Mouse (Mus musculus): ENCODE measurements around the gene Vamp2. TPM values are rescaled to one million over a fixed set of nuclear protein-coding genes. Genes with fewer than 3 reads are reported as not detected.

Vamp2 gene
- polyA plus RNA-seq, 1 experiment from 2014 or later: 43.0 TPM

DNA sequence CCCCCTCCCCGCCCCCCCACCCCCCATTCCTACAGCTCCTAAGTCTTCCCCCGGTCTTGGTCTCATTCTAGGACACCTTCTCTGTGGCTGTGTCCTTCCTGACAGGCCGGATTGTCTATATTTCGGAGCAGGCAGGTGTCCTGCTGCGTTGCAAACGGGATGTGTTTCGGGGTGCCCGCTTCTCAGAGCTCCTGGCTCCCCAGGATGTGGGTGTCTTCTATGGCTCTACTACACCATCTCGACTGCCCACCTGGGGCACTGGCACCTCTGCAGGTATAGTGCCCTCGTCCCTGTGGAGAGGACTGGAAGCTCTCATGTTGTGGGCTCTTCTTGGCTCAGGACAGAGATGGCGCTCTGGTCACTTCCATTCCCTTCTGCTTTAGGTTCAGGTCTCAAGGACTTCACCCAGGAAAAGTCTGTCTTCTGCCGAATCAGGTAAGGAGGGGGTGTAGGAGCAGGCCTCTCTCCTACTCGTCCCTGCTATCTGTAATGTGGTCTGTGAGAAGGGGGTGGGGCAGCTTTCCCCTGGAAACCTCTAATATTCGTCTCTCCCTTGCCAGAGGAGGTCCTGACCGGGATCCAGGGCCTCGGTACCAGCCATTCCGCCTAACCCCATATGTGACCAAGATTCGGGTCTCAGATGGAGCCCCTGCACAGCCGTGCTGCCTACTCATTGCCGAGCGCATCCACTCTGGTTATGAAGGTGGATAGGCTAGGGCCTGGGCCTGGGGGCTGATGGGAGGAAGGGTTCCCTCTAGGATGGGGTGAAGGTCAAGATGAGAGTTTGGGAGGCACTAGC is 13.5 kb downstream of the Vamp2 start:
- 90% methylated on average over 21 of the region's 21 CpGs for WGBS
- DNase-seq (ENCODE audit: low spot score) (no peak), ATAC-seq (ENCODE audit: low FRiP score, low TSS enrichment) (no peak)
- no peaks in the 10 kb centered on the region for H3K9me3 ChIP-seq (ENCODE audit: control insufficient read depth, low read length)
- H3K4me1 ChIP-seq (replicated peaks; ENCODE audit: control insufficient read depth, insufficient read depth): peaks cover 8% of the 10 kb centered on the region
- no peak for TF ChIP-seq CTCF (IDR thresholded peaks at IDR 0.05; ENCODE audit: low read depth)
- no peak for TF ChIP-seq EP300 (optimal IDR thresholded peaks at IDR 0.05)
- no peak overlapping the region for H3K4me3 ChIP-seq (ENCODE audit: low read depth, low read length)
- H3K9ac ChIP-seq (ENCODE audit: low read length): no peak overlapping the region
- H3K36me3 ChIP-seq (ENCODE audit: control insufficient read depth, insufficient read depth, low read length): peaks cover 66% of the 10 kb centered on the region
- H3K27me3 ChIP-seq (ENCODE audit: control insufficient read depth, insufficient read depth, low read length): no peaks in the 10 kb centered on the region
- H3K27ac ChIP-seq (replicated peaks): no peak overlapping the region
- no peak overlapping the region for H3K4me2 ChIP-seq (replicated peaks; ENCODE audit: low read depth)

DNA sequence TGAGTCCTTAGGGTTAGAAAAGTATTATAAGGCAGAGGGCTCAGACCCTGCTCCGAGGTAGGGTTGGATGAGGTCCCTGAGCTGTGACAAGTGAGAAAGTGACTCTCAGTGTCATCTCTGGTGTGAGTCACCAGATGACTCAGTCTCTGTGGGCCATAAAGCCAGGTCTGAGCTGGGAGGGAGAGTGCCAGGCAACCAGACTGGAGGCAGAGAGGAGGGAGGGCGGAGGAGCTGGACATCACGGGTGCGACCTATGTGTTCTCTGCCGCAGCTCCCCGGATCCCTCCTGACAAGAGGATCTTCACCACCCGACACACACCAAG is 14.1 kb downstream of the Vamp2 start:
- H3K4me1 ChIP-seq (replicated peaks; ENCODE audit: control insufficient read depth, insufficient read depth): peaks cover 8% of the 10 kb centered on the region
- no peaks in the 10 kb centered on the region for H3K27me3 ChIP-seq (ENCODE audit: control insufficient read depth, insufficient read depth, low read length)
- TF ChIP-seq CTCF (IDR thresholded peaks at IDR 0.05; ENCODE audit: low read depth) (no peak), EP300 (optimal IDR thresholded peaks at IDR 0.05) (no peak)
- no peak overlapping the region for H3K27ac ChIP-seq (replicated peaks)
- DNase-seq (ENCODE audit: low spot score): no peak
- H3K9me3 ChIP-seq (ENCODE audit: control insufficient read depth, low read length): no peaks in the 10 kb centered on the region
- H3K4me3 ChIP-seq (ENCODE audit: low read depth, low read length): no peak overlapping the region
- no peak overlapping the region for H3K4me2 ChIP-seq (replicated peaks; ENCODE audit: low read depth)
- H3K36me3 ChIP-seq (ENCODE audit: control insufficient read depth, insufficient read depth, low read length): peaks cover 71% of the 10 kb centered on the region
- no peak overlapping the region for H3K9ac ChIP-seq (ENCODE audit: low read length)
- WGBS: 87% methylated on average over 7 of the region's 7 CpGs
- ATAC-seq (ENCODE audit: low FRiP score, low TSS enrichment): no peak

DNA sequence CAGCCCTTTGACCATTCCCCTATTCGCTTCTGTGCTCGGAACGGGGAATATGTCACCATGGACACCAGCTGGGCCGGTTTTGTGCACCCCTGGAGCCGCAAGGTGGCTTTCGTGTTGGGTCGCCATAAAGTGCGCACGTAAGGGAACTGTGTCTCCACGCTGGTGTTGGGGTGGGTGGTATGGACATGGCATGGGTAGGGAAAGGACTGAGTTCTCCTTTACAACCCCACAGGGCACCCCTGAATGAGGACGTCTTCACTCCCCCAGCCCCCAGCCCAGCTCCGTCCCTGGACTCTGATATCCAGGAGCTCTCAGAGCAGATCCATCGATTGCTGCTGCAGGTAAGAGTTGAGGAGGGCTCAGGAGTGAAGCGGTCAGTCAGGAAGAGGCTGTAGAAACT is 14.8 kb downstream of the Vamp2 start:
- Histone ChIP-seq H3K36me3 (ENCODE audit: control insufficient read depth, insufficient read depth, low read length) (peaks cover 77% of the 10 kb centered on the region), H3K27me3 (ENCODE audit: control insufficient read depth, insufficient read depth, low read length) (no peaks in the 10 kb centered on the region), H3K9ac (ENCODE audit: low read length) (no peak overlapping the region), H3K27ac (replicated peaks) (no peak overlapping the region), H3K4me3 (ENCODE audit: low read depth, low read length) (no peak overlapping the region), H3K9me3 (ENCODE audit: control insufficient read depth, low read length) (no peaks in the 10 kb centered on the region), H3K4me2 (replicated peaks; ENCODE audit: low read depth) (no peak overlapping the region), H3K4me1 (replicated peaks; ENCODE audit: control insufficient read depth, insufficient read depth) (peaks cover 3% of the 10 kb centered on the region)
- 94% methylated on average over 14 of the region's 14 CpGs for WGBS
- no peak for TF ChIP-seq EP300 (optimal IDR thresholded peaks at IDR 0.05)
- no peak for TF ChIP-seq CTCF (IDR thresholded peaks at IDR 0.05; ENCODE audit: low read depth)
- ATAC-seq (ENCODE audit: low FRiP score, low TSS enrichment) (no peak), DNase-seq (ENCODE audit: low spot score) (no peak)

DNA sequence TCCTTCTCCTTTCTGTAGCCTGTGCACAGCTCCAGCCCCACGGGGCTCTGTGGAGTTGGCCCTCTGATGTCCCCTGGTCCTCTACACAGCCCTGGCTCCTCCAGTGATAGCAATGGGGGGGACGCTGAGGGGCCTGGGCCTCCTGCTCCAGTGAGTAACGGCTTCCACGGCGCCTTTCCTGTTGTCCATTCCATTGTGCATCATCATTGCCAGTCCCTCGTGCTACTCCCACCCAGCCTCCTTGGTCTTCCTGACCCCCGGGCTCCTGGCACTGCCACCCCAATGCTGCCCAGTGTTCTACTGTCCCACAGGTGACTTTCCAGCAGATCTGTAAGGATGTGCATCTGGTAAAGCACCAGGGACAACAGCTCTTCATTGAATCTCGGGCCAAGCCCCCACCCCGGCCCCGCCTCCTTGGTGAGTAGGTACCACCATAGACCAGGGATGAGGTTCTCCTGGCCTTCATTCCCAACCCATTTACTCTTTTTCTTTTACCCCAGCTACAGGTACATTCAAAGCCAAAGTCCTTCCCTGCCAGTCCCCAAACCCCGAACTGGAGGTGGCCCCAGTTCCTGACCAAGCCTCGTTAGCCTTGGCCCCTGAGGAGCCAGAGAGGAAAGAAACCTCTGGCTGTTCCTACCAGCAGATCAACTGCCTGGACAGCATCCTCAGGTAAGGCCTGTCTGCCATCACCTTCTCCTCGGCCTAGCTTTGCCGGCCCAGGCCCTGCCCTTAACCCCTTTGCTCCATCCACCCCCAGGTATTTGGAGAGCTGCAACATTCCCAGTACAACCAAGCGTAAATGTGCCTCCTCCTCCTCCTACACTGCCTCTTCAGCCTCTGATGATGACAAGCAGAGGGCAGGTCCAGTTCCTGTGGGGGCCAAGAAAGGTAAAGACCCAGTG is 15.5 kb downstream of the Vamp2 start:
- no peak overlapping the region for H3K4me3 ChIP-seq (ENCODE audit: low read depth, low read length)
- TF ChIP-seq EP300 (optimal IDR thresholded peaks at IDR 0.05): no peak
- peaks cover 82% of the 10 kb centered on the region for H3K36me3 ChIP-seq (ENCODE audit: control insufficient read depth, insufficient read depth, low read length)
- H3K4me1 ChIP-seq (replicated peaks; ENCODE audit: control insufficient read depth, insufficient read depth): no peaks in the 10 kb centered on the region; the same call in 1 of the 2 replicates
- no peak overlapping the region for H3K9ac ChIP-seq (ENCODE audit: low read length)
- WGBS: 88% methylated on average over 15 of the region's 15 CpGs
- no peaks in the 10 kb centered on the region for H3K27me3 ChIP-seq (ENCODE audit: control insufficient read depth, insufficient read depth, low read length)
- H3K4me2 ChIP-seq (replicated peaks; ENCODE audit: low read depth): no peak overlapping the region
- no peaks in the 10 kb centered on the region for H3K9me3 ChIP-seq (ENCODE audit: control insufficient read depth, low read length)
- H3K27ac ChIP-seq (replicated peaks): no peak overlapping the region
- no peak for DNase-seq (ENCODE audit: low spot score)
- no peak for ATAC-seq (ENCODE audit: low FRiP score, low TSS enrichment)

DNA sequence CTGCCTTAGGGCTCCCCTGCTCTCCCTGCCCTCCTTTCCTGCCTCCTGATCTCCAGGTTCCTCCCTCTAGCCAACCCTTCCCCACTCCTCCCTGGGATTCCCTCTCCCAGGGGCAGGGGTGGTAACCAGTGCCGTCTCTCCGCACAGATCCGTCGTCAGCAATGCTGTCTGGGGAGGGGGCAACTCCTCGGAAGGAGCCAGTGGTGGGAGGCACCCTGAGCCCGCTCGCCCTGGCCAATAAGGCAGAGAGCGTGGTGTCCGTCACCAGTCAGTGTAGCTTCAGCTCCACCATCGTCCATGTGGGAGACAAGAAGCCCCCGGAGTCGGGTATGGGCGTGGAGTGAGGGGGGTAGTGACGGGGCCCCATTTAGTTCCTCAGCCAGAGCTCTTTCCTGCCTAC is 16.2 kb downstream of the Vamp2 start:
- H3K4me2 ChIP-seq (replicated peaks; ENCODE audit: low read depth): no peak overlapping the region
- DNase-seq (ENCODE audit: low spot score) (no peak), ATAC-seq (ENCODE audit: low FRiP score, low TSS enrichment) (no peak)
- H3K27ac ChIP-seq (replicated peaks): no peak overlapping the region
- no peaks in the 10 kb centered on the region for H3K9me3 ChIP-seq (ENCODE audit: control insufficient read depth, low read length)
- no peak overlapping the region for H3K9ac ChIP-seq (ENCODE audit: low read length)
- H3K27me3 ChIP-seq (ENCODE audit: control insufficient read depth, insufficient read depth, low read length): no peaks in the 10 kb centered on the region
- H3K4me3 ChIP-seq (ENCODE audit: low read depth, low read length): no peak overlapping the region
- TF ChIP-seq CTCF (IDR thresholded peaks at IDR 0.05; ENCODE audit: low read depth): no peak
- TF ChIP-seq EP300 (optimal IDR thresholded peaks at IDR 0.05): no peak
- no peaks in the 10 kb centered on the region; the same call in 1 of the 2 replicates for H3K4me1 ChIP-seq (replicated peaks; ENCODE audit: control insufficient read depth, insufficient read depth)
- peaks cover 89% of the 10 kb centered on the region for H3K36me3 ChIP-seq (ENCODE audit: control insufficient read depth, insufficient read depth, low read length)
- 88% methylated on average over 14 of the region's 14 CpGs for WGBS

DNA sequence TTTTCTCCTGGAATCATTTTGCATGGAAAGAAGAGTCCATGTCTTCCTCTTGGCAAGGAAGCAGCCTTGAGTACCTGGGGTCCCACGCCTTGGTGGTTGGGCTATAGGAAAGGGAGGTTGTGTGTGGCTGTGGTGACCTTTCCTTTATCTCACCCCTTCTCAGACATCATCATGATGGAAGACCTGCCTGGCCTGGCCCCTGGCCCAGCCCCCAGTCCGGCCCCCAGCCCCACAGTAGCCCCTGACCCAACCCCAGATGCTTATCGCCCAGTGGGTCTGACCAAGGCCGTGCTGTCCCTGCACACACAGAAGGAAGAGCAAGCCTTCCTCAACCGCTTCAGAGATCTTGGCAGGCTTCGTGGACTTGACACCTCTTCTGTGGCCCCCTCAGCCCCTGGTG is 16.9 kb downstream of the Vamp2 start:
- no peak for TF ChIP-seq EP300 (optimal IDR thresholded peaks at IDR 0.05)
- TF ChIP-seq CTCF (IDR thresholded peaks at IDR 0.05; ENCODE audit: low read depth): no peak
- 85% methylated on average over 6 of the region's 6 CpGs for WGBS
- Histone ChIP-seq H3K9me3 (ENCODE audit: control insufficient read depth, low read length) (no peaks in the 10 kb centered on the region), H3K4me3 (ENCODE audit: low read depth, low read length) (no peak overlapping the region), H3K27me3 (ENCODE audit: control insufficient read depth, insufficient read depth, low read length) (no peaks in the 10 kb centered on the region), H3K36me3 (ENCODE audit: control insufficient read depth, insufficient read depth, low read length) (peaks cover 91% of the 10 kb centered on the region), H3K27ac (replicated peaks) (no peak overlapping the region), H3K4me2 (replicated peaks; ENCODE audit: low read depth) (no peak overlapping the region), H3K9ac (ENCODE audit: low read length) (no peak overlapping the region), H3K4me1 (replicated peaks; ENCODE audit: control insufficient read depth, insufficient read depth) (no peaks in the 10 kb centered on the region; the same call in 1 of the 2 replicates)
- DNase-seq (ENCODE audit: low spot score) (no peak), ATAC-seq (ENCODE audit: low FRiP score, low TSS enrichment) (no peak)

Measured in stomach, postnatal 0 days (tissue).